Mouse (Mus musculus) activated CD4-positive, CD25-positive, alpha-beta regulatory T cell, adult 4 months (primary cell): ENCODE results near the gene Trmt10a. TPM values are rescaled to one million over a fixed set of nuclear protein-coding genes. Genes with fewer than 3 reads are reported as not detected.
A peak's percentile ranks its signal among the peaks of the same experiment; 100 is the strongest.

Source experiments
- ATAC-seq: one replicate; pipeline ENCODE4 v1.8.0; 2017
- polyA plus RNA-seq, 2 experiments: library from polyadenylated mRNA; unstranded; fragments of 100-300 nt; shearing (Covaris generic); gene quantifications; one replicate each; pipeline ENCODE4 v1.2.1; 2017

Trmt10a gene
- 10 to 100 TPM in 1 of 2 experiments, 1 to 10 TPM in 1; 8.7 to 10.0 TPM for polyA plus RNA-seq

- ATAC-seq: peak; percentile 85
These were observed at the start of gene Trmt10a for GRCm38 (mm10) chr3:138143315-138144059. Trmt10a (plus strand) TSS chr3:138143448.

GRCm38 (mm10) chr3:138095301-138095700 is 47.9 kb upstream of the Trmt10a start:
- no peak for ATAC-seq

GRCm38 (mm10) chr3:138095718-138096117 is 47.5 kb upstream of the Trmt10a start:
- ATAC-seq: no peak

GRCm38 (mm10) chr3:138096263-138097028 is 46.8 kb upstream of the Trmt10a start:
- no peak for ATAC-seq

- no peak for ATAC-seq
These were observed 45.5 kb upstream of the Trmt10a start for GRCm38 (mm10) chr3:138097718-138098117.

- ATAC-seq: no peak
These were observed 41.3 kb upstream of the Trmt10a start for GRCm38 (mm10) chr3:138101936-138102335.

GRCm38 (mm10) chr3:138103690-138104089 is 39.6 kb upstream of the Trmt10a start:
- no peak for ATAC-seq

- no peak for ATAC-seq
These were observed 38.2 kb upstream of the Trmt10a start for GRCm38 (mm10) chr3:138105056-138105455.

- ATAC-seq: no peak
These were observed 36.4 kb upstream of the Trmt10a start for GRCm38 (mm10) chr3:138106887-138107286.

- no peak for ATAC-seq
These were observed 32.1 kb upstream of the Trmt10a start for GRCm38 (mm10) chr3:138110910-138111782.

GRCm38 (mm10) chr3:138114106-138114505 is 29.1 kb upstream of the Trmt10a start:
- ATAC-seq: no peak

GRCm38 (mm10) chr3:138116871-138117270 is 26.4 kb upstream of the Trmt10a start:
- no peak for ATAC-seq

GRCm38 (mm10) chr3:138118392-138118791 is 24.9 kb upstream of the Trmt10a start:
- no peak for ATAC-seq

GRCm38 (mm10) chr3:138118831-138119230 is 24.4 kb upstream of the Trmt10a start:
- ATAC-seq: no peak

GRCm38 (mm10) chr3:138119444-138120105 is 23.7 kb upstream of the Trmt10a start:
- ATAC-seq: no peak

- no peak for ATAC-seq
These were observed 21.8 kb upstream of the Trmt10a start for GRCm38 (mm10) chr3:138121461-138121860.

- ATAC-seq: no peak
These were observed 19.4 kb upstream of the Trmt10a start for GRCm38 (mm10) chr3:138123842-138124241.

- no peak for ATAC-seq
These were observed 14.1 kb upstream of the Trmt10a start for GRCm38 (mm10) chr3:138129110-138129509.

- no peak for ATAC-seq
These were observed 12.6 kb upstream of the Trmt10a start for GRCm38 (mm10) chr3:138130692-138131091.

GRCm38 (mm10) chr3:138131168-138131567 is 12.1 kb upstream of the Trmt10a start:
- ATAC-seq: no peak

- ATAC-seq: no peak
These were observed 9.8 kb upstream of the Trmt10a start for GRCm38 (mm10) chr3:138133463-138133862.

- no peak for ATAC-seq
These were observed 9.3 kb upstream of the Trmt10a start for GRCm38 (mm10) chr3:138133916-138134315.
